Mouse (Mus musculus) midbrain, embryonic 14.5 days (tissue): ENCODE measurements around the gene Mndal. TPM values are rescaled to one million over a fixed set of nuclear protein-coding genes. Genes with fewer than 3 reads are reported as not detected.
"Not testable (repeated sequence)": the region's sequence is repeated elsewhere in the genome, so short reads cannot be mapped to it uniquely, and the experiment has no call there.

Source experiments
- ATAC-seq: fragments of 200-750 bp; cut with Nextera tagmentation; 2 replicates; pipeline ENCODE4 v1.8.0; 2017; ENCODE audit warnings: moderate number of reproducible peaks, moderate library complexity; ENCODE audit not compliant: low FRiP score, low TSS enrichment
- DNase-seq: peaks from one replicate; pipeline ENCODE4 v3.0.0-alpha.2; 2015
- H3K27ac ChIP-seq: fragments of 300-500 bp; sonication (generic); replicated peaks from 2 replicates; pipeline ENCODE4 v1.5.1; 2014; ENCODE audit warnings: mild to moderate bottlenecking, low read depth, low read length, moderate library complexity
- H3K27me3 ChIP-seq: fragments of 300-500 bp; sonication (generic); 2 replicates; pipeline ENCODE4 v1.6.1; 2014; ENCODE audit warnings: low read length, control low read depth, mixed read lengths; ENCODE audit not compliant: control insufficient read depth, insufficient read depth
- H3K36me3 ChIP-seq: fragments of 300-500 bp; sonication (generic); 2 replicates; pipeline ENCODE4 v1.6.1; 2014; ENCODE audit warnings: low read length, control low read depth; ENCODE audit not compliant: control insufficient read depth, insufficient read depth
- H3K4me1 ChIP-seq: fragments of 300-500 bp; sonication (generic); 2 replicates; pipeline ENCODE4 v1.6.1; 2014; ENCODE audit warnings: mild to moderate bottlenecking, antibody characterized with exemption, low read length, control low read depth; ENCODE audit not compliant: control insufficient read depth, insufficient read depth
- H3K4me2 ChIP-seq: fragments of 300-500 bp; sonication (generic); 2 replicates; pipeline ENCODE4 v1.6.1; 2014; ENCODE audit warnings: mild to moderate bottlenecking, low read length, moderate library complexity
- H3K4me3 ChIP-seq: fragments of 300-500 bp; sonication (generic); replicated peaks from 2 replicates; pipeline ENCODE4 v1.5.1; 2014; ENCODE audit warnings: low read depth, low read length
- H3K9ac ChIP-seq: fragments of 300-500 bp; sonication (generic); replicated peaks from 2 replicates; pipeline ENCODE4 v1.6.1; 2014; ENCODE audit warnings: mild to moderate bottlenecking, low read length, moderate library complexity
- H3K9me3 ChIP-seq: fragments of 300-500 bp; sonication (generic); 2 replicates; pipeline ENCODE4 v1.6.1; 2016; ENCODE audit warnings: low read length, control low read depth, mixed read lengths; ENCODE audit not compliant: control insufficient read depth
- WGBS: fragments of 180-500 bp; shearing (Covaris S2); extraction: QIAGEN DNeasy Blood & Tissue Kit; methylation state at CpG from one replicate; pipeline ENCODE4 v1.1.7; 2014; 5-methylcytosine and 5-hydroxymethylcytosine counted together
- polyA plus RNA-seq: library from polyadenylated mRNA; unstranded; fragments of >200 nt; fragmentation: Nextera tagmentation; extraction: Ambion mirVana; gene quantifications from 2 replicates; pipeline ENCODE4 v1.2.1, GENCODE M21; 2014

Gene Mndal
- polyA plus RNA-seq, 1 experiment from 2014 or later: 1.5 TPM

DNA sequence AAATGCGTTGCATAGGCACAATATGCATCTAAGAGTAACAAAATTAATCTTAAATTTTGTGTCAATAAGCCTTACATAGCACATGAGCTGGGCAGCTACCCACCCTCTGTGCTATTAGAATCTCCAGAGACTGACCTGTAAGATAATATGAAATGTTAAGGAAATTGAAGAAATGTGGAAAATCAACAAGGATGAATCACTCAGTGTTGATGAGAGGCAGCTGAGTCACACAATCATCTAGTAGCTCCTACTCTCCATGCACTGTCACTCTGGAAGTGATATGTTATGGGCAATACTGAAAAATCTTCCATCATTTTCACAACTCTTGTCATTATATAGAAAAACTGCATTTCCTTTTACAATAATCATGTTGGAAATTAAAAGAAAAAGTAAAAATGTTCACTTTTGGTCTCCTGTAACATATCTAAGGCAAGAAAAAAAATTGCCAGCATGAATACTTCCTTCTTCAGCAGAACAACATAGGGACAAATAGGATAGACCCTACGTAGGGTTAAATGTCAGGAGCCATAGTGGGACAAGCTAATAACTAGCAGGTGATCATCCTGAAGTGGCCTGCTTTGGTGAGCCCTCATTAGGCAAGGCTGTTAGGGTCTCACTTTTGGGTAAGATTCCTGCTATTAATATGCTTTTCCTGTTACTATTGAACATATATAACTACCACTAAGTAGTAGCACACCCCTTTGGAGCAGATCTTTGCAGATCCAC is 12.9 kb upstream of the Mndal start:
- 92% methylated on average over 2 of the region's 2 CpGs for WGBS
- no peak overlapping the region for H3K4me2 ChIP-seq
- no peak overlapping the region for H3K4me3 ChIP-seq
- DNase-seq: no peak
- H3K27ac ChIP-seq: no peak overlapping the region
- no peak overlapping the region for H3K9ac ChIP-seq
- H3K27me3 ChIP-seq: no peaks in the 10 kb centered on the region
- no peaks in the 10 kb centered on the region for H3K36me3 ChIP-seq
- no peaks in the 10 kb centered on the region for H3K4me1 ChIP-seq
- no peaks in the 10 kb centered on the region for H3K9me3 ChIP-seq
- ATAC-seq: no peak

DNA sequence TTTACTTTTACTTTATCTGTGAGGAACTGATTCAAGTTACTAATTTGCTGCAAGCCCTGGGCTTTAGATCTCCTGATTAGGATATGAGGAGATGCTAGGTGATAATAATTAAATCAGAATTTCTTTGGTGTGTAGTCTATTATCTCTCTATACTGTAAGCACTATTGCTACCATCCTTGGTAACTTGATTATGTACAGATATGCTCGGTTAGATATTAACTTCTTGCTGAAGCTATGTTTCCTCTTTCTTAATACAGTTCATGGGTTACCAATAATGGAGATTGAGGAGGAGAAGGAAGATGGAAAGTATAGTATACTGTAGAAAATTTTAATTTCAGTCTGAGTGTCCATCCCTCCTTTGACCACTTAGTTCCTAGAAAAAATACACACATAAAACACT is 11.3 kb upstream of the Mndal start:
- H3K27me3 ChIP-seq: no peaks in the 10 kb centered on the region
- no peak for DNase-seq
- ATAC-seq: no peak
- H3K4me2 ChIP-seq: no peak overlapping the region
- no peak overlapping the region for H3K4me3 ChIP-seq
- no peaks in the 10 kb centered on the region for H3K9me3 ChIP-seq
- H3K4me1 ChIP-seq: no peaks in the 10 kb centered on the region
- 85% methylated on average over 1 of the region's 1 CpGs for WGBS
- H3K27ac ChIP-seq: no peak overlapping the region
- no peak overlapping the region for H3K9ac ChIP-seq
- no peaks in the 10 kb centered on the region for H3K36me3 ChIP-seq

DNA sequence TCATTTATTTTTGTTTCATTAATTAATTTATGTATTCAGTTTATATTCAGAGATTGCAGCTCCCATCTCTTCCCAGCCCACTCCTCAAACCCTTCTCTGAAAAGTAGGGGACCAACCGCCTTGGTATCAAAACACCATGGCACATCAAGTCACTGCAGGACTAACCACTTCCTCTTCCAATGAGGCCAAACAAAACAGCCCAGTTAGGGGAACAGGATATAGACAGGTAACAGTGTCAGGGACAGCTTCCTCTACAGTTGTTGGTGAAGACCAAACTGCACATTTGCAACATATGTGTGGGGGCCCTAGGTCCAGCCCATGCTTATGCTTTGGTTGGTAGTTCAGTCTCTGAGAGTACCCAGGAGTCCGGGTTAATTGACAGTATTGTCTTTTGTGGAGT is 6.8 kb upstream of the Mndal start:
- H3K9ac ChIP-seq, DNase-seq, H3K4me3 ChIP-seq, H3K36me3 ChIP-seq, H3K27me3 ChIP-seq, H3K27ac ChIP-seq, H3K9me3 ChIP-seq, ATAC-seq, H3K4me1 ChIP-seq, H3K4me2 ChIP-seq: not testable (repeated sequence)
- 80% methylated on average over 2 of the region's 2 CpGs for WGBS

DNA sequence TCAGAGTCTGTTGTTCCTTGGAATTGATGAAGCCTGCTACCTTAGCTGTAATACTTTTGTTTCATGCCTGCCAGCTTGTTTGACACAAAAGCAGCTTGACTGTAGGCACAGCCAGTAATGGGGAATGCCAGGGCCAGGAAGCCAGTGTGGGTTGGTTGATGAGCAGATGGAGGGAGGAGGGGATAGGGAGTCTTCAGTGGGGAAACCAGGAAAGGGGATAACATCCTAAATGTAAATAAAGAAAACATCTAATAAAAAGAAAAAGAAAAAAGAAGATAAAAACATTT is 432 bp upstream of the Mndal start:
- H3K9me3 ChIP-seq, H3K4me3 ChIP-seq, H3K27ac ChIP-seq, H3K27me3 ChIP-seq, H3K4me2 ChIP-seq, DNase-seq, ATAC-seq, H3K9ac ChIP-seq, H3K36me3 ChIP-seq, H3K4me1 ChIP-seq: not testable (repeated sequence)

DNA sequence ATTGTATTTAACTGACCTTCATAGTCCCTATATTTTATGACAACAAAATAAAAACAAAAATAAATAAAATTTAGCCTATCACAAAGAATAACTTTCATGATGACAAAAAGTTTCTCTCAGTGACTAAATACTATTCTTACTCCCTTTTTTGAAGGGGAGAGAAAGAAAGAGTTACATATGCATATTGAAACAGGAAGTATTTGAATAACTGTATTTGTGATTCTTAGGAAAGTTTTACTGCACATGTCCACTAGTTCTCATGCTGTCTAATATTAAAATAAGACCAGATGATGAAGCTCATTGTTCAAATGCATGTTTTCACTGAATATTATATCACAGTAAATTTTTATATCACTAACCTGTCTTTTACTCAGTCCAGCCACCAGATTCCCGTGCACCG is 769 bp downstream of the Mndal start:
- 99% methylated on average over 2 of the region's 2 CpGs for WGBS

DNA sequence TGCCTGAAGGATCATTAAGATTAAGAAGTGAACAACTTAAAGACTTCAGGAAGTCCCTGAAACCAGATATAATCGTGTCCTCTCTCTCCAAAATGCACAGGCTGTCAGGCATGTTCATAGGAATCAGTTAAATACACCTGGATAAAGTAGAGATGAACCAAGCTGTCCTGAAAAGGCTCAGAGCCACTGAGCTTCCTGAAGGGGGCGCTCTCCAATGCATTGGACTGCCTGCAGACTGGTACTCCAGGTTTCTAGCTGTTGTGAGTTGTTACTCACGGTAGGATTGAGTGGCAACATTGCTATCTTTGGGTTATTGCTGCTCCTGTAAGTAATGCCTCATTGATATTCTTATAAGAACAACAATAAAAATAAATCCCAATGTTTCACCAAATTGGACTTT is 23.0 kb downstream of the Mndal start:
- not testable (repeated sequence) for ATAC-seq, H3K9me3 ChIP-seq, DNase-seq, H3K36me3 ChIP-seq, H3K4me2 ChIP-seq, H3K4me3 ChIP-seq, H3K27me3 ChIP-seq, H3K9ac ChIP-seq, H3K4me1 ChIP-seq, H3K27ac ChIP-seq
- 46% methylated on average over 3 of the region's 3 CpGs for WGBS

More for the DNA sequence above, 769 bp downstream of the Mndal start:
- not testable (repeated sequence) for H3K4me1 ChIP-seq, H3K9ac ChIP-seq, H3K36me3 ChIP-seq, H3K4me3 ChIP-seq, H3K4me2 ChIP-seq, H3K27me3 ChIP-seq, H3K27ac ChIP-seq, DNase-seq, H3K9me3 ChIP-seq, ATAC-seq

DNA sequence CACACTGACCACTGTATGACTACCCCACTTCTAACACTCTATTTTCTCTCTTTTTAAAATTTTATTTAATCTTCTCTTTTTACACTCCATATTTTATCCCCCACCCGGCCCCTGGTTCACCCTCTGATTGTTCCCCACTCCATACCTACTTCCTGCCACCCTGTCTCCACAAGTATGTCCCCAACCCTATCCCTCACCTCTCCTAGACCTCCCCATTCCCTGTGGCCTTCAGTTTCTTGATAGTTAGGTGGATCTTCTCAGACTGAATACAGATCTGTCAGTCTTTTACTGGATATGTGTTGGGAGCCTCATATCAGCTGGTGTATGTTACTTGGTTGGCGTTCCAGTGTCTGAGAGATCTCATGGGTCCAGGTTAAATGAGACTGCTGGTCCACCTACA is 27.7 kb downstream of the Mndal start:
- Histone ChIP-seq H3K36me3 (no peaks in the 10 kb centered on the region), H3K4me2 (no peak overlapping the region), H3K4me1 (no peaks in the 10 kb centered on the region), H3K9me3 (no peaks in the 10 kb centered on the region), H3K9ac (no peak overlapping the region), H3K27me3 (no peaks in the 10 kb centered on the region), H3K4me3 (no peak overlapping the region), H3K27ac (no peak overlapping the region)
- peak; percentile 53; the same call in 1 of the 2 replicates for ATAC-seq
- WGBS: 76% methylated on average over 2 of the region's 2 CpGs
- DNase-seq: no peak

DNA sequence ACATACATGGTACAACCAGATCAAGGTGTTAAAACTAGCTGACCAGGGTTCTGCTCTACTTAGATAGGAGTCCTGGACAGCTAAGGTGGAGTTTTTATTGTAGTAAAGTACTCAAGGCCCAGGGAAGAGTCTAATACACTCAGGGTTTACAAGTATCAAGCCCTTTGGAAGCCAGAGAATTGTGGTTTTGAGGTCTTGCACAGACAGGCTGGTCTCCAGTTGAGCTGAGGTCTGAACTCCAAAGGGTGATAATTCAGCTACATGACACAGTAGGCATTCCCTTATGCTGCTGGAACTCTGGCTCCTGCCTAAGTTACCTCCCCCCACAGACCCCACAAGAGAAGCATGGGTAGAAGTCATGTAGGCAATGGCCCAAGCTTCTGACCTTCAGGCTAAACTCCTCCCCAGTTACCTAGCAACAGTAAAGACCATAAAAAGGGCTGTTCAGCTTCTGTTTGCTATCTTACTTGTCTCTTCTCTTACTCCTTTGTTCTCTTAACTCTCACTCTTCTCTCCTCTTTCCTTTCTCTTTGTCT is 29.0 kb downstream of the Mndal start:
- ATAC-seq, H3K9ac ChIP-seq, H3K4me3 ChIP-seq, H3K4me1 ChIP-seq, H3K4me2 ChIP-seq, H3K27ac ChIP-seq, H3K27me3 ChIP-seq, H3K36me3 ChIP-seq, DNase-seq, H3K9me3 ChIP-seq: not testable (repeated sequence)

DNA sequence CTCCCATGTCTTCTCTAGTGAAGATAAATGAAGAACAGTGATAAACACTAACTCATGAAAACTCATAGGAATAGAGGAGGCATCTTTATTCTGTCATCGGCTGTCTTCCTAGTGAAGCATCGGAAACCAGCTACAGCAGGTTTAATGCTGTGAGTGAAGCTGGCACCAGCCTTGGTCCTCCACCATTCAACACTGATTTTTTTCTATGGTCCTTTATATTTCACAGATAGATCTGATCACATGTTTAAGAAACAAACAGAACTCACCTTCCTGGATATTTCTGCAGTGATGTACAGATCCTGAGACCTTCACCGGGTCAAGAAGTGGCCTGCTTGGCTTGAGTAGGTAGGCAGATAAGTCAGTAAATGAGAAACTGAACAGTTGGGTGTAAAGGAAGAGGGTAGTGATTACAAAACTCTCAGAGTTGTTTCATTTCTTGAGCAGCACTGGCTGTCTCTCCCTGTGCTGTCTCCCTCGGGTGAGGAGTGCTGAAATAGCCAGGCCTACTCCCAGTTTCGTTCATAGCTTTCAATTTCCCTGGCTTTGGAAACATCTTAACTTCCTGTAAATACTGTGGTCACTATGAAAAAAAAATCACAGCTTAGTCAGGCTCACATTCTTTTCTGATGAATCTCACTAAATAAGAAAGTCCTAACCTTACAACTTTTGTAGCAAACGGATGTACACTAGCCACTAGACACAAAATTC is 29.6 kb downstream of the Mndal start, which contains the start of gene Ifi211:
Ifi211 (minus strand) TSS at position 499 of the 708 bp plus-strand sequence.
- H3K4me2 ChIP-seq, H3K9ac ChIP-seq, H3K4me1 ChIP-seq, H3K36me3 ChIP-seq, ATAC-seq, H3K27ac ChIP-seq, H3K4me3 ChIP-seq, H3K9me3 ChIP-seq, DNase-seq, H3K27me3 ChIP-seq: not testable (repeated sequence)
- 93% methylated on average over 6 of the region's 6 CpGs for whole genome bisulfite sequencing
